In genomic region chr10:12854298-12854697, GRCm38 (mm10) we compare ENCODE assay signal across 7 mouse cellular contexts. TPM values are rescaled to one million over a fixed set of nuclear protein-coding genes. Genes with fewer than 3 reads are reported as not detected.
DNase-seq lines count a peak whose midpoint lies in the region.

No protein-coding gene starts in this region.

- DNase-seq in adrenal gland, postnatal 10 days: peak; percentile 80
- DNase-seq in cerebellum, adult 8-10 months: peak; percentile 34
- peak; percentile 66 to 77 for DNase-seq in heart, postnatal 14 days
- DNase-seq in lung, postnatal 14 days: peak; percentile 67
- no peak for DNase-seq in frontal cortex, adult 2 months (ENCODE audit: extremely low spot score in 1 of 2, low spot score in 1 of 2)
- no peak for DNase-seq in urinary bladder, postnatal 36 days (ENCODE audit: low spot score in 2 of 2)
- DNase-seq in left cerebral cortex, adult 18-20 months (ENCODE audit: low spot score in 2 of 2): no peak

- intact Hi-C loops in heart, postnatal 14 days (cut with DNase I): no loop called here

RNA-seq across cellular contexts. Expression of gene Utrn, which starts 14.9 kb away (rescaled TPM):
- 10 to 100 TPM; 68.5 to 96.0 TPM for total RNA-seq in adrenal gland, postnatal 10 days (2021)
- total RNA-seq in heart, postnatal 14 days (2021): 10 to 100 TPM; 69.6 to 72.4 TPM
- polyA plus RNA-seq in frontal cortex, adult 2 months (2012; rRNA removed): 28.0 and 29.9 TPM in 2 replicates
- total RNA-seq in left cerebral cortex, adult 18-20 months (2021): 10 to 100 TPM; 61.6 to 69.4 TPM

Comparison
In these comparisons a context has a peak if more than half of its experiments do, and no peak if none do; other contexts are left out.
1. DNase-seq: peak in adrenal gland, postnatal 10 days (single experiment), cerebellum, adult 8-10 months (single experiment), heart, postnatal 14 days (2 of 2) and lung, postnatal 14 days (single experiment); none in frontal cortex, adult 2 months (0 of 2), urinary bladder, postnatal 36 days (0 of 2) and left cerebral cortex, adult 18-20 months (0 of 2).